Mouse (Mus musculus): ENCODE measurements around the gene Limch1. TPM values are rescaled to one million over a fixed set of nuclear protein-coding genes. Genes with fewer than 3 reads are reported as not detected.

Gene Limch1
- total RNA-seq, 1 experiment = 7.5 TPM

GRCm38 (mm10) chr5:66785995-66786620 lies 40.5 kb downstream of the Limch1 start:
- H3K36me3 ChIP-seq (ENCODE audit: control insufficient read depth, insufficient read depth, low read length, poor library complexity, severe bottlenecking) = no peaks in the 10 kb centered on the region
- no peak for DNase-seq (ENCODE audit: low read depth, low spot score)
- H3K9ac ChIP-seq (ENCODE audit: insufficient read depth, low read depth, low read length, poor library complexity, severe bottlenecking) = no peak overlapping the region
- TF ChIP-seq ZNF384 (IDR thresholded peaks at IDR 0.05; ENCODE audit: low read depth, low read length) = no peak
- TF ChIP-seq MAFK (IDR thresholded peaks at IDR 0.05; ENCODE audit: insufficient read depth, low read depth, low read length) = no peak
- TF ChIP-seq ZC3H11A (IDR thresholded peaks at IDR 0.05; ENCODE audit: borderline replicate concordance, low read depth, low read length) = no peak
- no peak for TF ChIP-seq CHD2 (IDR thresholded peaks at IDR 0.05; ENCODE audit: low read depth, low read length)
- no peak for TF ChIP-seq HCFC1 (IDR thresholded peaks at IDR 0.05; ENCODE audit: borderline replicate concordance, insufficient read depth, low read length)
- no peak overlapping the region for H3K27ac ChIP-seq (ENCODE audit: insufficient read depth, low read depth, low read length, poor library complexity, severe bottlenecking)
- in situ Hi-C loops (cut with MboI; ENCODE audit: low sequenced_read_pairs in 2 of 2, unreplicated experiment in 2 of 2) = no loop called here
- no peak overlapping the region for H3K4me3 ChIP-seq (ENCODE audit: insufficient read depth in 1 of 2, low read depth in 1 of 2, low read length in 2 of 2, poor library complexity in 1 of 2, severe bottlenecking in 1 of 2)
- H3K9me3 ChIP-seq (ENCODE audit: control insufficient read depth, insufficient read depth, low read depth, low read length) = no peaks in the 10 kb centered on the region
- no peaks in the 10 kb centered on the region for H3K4me1 ChIP-seq (ENCODE audit: control insufficient read depth in 2 of 2, insufficient read depth in 2 of 2, low read length in 2 of 2, poor library complexity in 1 of 2)

- H3K4me3 ChIP-seq (ENCODE audit: insufficient read depth in 1 of 2, low read depth in 1 of 2, low read length in 2 of 2, poor library complexity in 1 of 2, severe bottlenecking in 1 of 2) = no peak overlapping the region
- TF ChIP-seq ZNF384 (IDR thresholded peaks at IDR 0.05; ENCODE audit: low read depth, low read length) (no peak), HCFC1 (IDR thresholded peaks at IDR 0.05; ENCODE audit: borderline replicate concordance, insufficient read depth, low read length) (no peak), ZC3H11A (IDR thresholded peaks at IDR 0.05; ENCODE audit: borderline replicate concordance, low read depth, low read length) (no peak), MAFK (IDR thresholded peaks at IDR 0.05; ENCODE audit: insufficient read depth, low read depth, low read length) (no peak), CHD2 (IDR thresholded peaks at IDR 0.05; ENCODE audit: low read depth, low read length) (no peak)
- H3K9ac ChIP-seq (ENCODE audit: insufficient read depth, low read depth, low read length, poor library complexity, severe bottlenecking) = no peak overlapping the region
- in situ Hi-C loops (cut with MboI; ENCODE audit: low sequenced_read_pairs in 2 of 2, unreplicated experiment in 2 of 2) = no loop called here
- H3K4me1 ChIP-seq (ENCODE audit: control insufficient read depth in 2 of 2, insufficient read depth in 2 of 2, low read length in 2 of 2, poor library complexity in 1 of 2) = no peaks in the 10 kb centered on the region
- H3K9me3 ChIP-seq (ENCODE audit: control insufficient read depth, insufficient read depth, low read depth, low read length) = no peaks in the 10 kb centered on the region
- no peaks in the 10 kb centered on the region for H3K36me3 ChIP-seq (ENCODE audit: control insufficient read depth, insufficient read depth, low read length, poor library complexity, severe bottlenecking)
- no peak for DNase-seq (ENCODE audit: low read depth, low spot score)
- H3K27ac ChIP-seq (ENCODE audit: insufficient read depth, low read depth, low read length, poor library complexity, severe bottlenecking) = no peak overlapping the region
Measured at GRCm38 (mm10) chr5:66786621-66787061, 41.0 kb downstream of the Limch1 start.

DNA sequence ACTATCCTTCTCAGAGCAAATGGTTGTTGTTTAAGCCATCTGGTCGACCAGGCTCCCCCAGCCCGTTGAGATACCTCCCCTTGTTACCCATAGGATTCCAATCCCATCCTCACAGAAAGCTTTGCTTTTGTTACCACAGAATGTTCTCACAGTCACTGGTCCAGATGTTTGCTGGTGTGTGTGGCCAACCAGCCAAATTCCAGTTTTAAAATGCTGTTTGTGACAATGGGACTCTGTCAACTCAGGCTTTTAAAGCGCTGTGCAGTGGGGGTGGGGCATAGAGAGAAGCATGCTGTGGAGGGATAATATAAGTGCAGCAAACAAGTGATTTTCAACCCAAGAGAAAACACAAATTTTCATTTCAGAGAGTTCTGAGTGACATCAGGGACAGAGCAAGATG lies 43.4 kb downstream of the Limch1 start:
- in situ Hi-C loops (cut with MboI; ENCODE audit: low sequenced_read_pairs in 2 of 2, unreplicated experiment in 2 of 2) = no loop called here
- H3K36me3 ChIP-seq (ENCODE audit: control insufficient read depth, insufficient read depth, low read length, poor library complexity, severe bottlenecking) = no peaks in the 10 kb centered on the region
- H3K4me1 ChIP-seq (ENCODE audit: control insufficient read depth in 2 of 2, insufficient read depth in 2 of 2, low read length in 2 of 2, poor library complexity in 1 of 2) = no peaks in the 10 kb centered on the region
- no peak overlapping the region for H3K9ac ChIP-seq (ENCODE audit: insufficient read depth, low read depth, low read length, poor library complexity, severe bottlenecking)
- DNase-seq (ENCODE audit: low read depth, low spot score) = no peak
- no peaks in the 10 kb centered on the region for H3K9me3 ChIP-seq (ENCODE audit: control insufficient read depth, insufficient read depth, low read depth, low read length)
- no peak overlapping the region for H3K4me3 ChIP-seq (ENCODE audit: insufficient read depth in 1 of 2, low read depth in 1 of 2, low read length in 2 of 2, poor library complexity in 1 of 2, severe bottlenecking in 1 of 2)
- no peak for TF ChIP-seq ZC3H11A (IDR thresholded peaks at IDR 0.05; ENCODE audit: borderline replicate concordance, low read depth, low read length)
- no peak for TF ChIP-seq CHD2 (IDR thresholded peaks at IDR 0.05; ENCODE audit: low read depth, low read length)
- no peak for TF ChIP-seq HCFC1 (IDR thresholded peaks at IDR 0.05; ENCODE audit: borderline replicate concordance, insufficient read depth, low read length)
- H3K27ac ChIP-seq (ENCODE audit: insufficient read depth, low read depth, low read length, poor library complexity, severe bottlenecking) = no peak overlapping the region

- no peaks in the 10 kb centered on the region for H3K36me3 ChIP-seq (ENCODE audit: control insufficient read depth, insufficient read depth, low read length, poor library complexity, severe bottlenecking)
- DNase-seq (ENCODE audit: low read depth, low spot score) = no peak
- H3K9me3 ChIP-seq (ENCODE audit: control insufficient read depth, insufficient read depth, low read depth, low read length) = no peaks in the 10 kb centered on the region
- no peak overlapping the region for H3K27ac ChIP-seq (ENCODE audit: insufficient read depth, low read depth, low read length, poor library complexity, severe bottlenecking)
- H3K9ac ChIP-seq (ENCODE audit: insufficient read depth, low read depth, low read length, poor library complexity, severe bottlenecking) = no peak overlapping the region
- TF ChIP-seq HCFC1 (IDR thresholded peaks at IDR 0.05; ENCODE audit: borderline replicate concordance, insufficient read depth, low read length) (no peak), ZNF384 (IDR thresholded peaks at IDR 0.05; ENCODE audit: low read depth, low read length) (no peak), MAFK (IDR thresholded peaks at IDR 0.05; ENCODE audit: insufficient read depth, low read depth, low read length) (no peak), CHD2 (IDR thresholded peaks at IDR 0.05; ENCODE audit: low read depth, low read length) (no peak), ZC3H11A (IDR thresholded peaks at IDR 0.05; ENCODE audit: borderline replicate concordance, low read depth, low read length) (no peak)
- no peaks in the 10 kb centered on the region for H3K4me1 ChIP-seq (ENCODE audit: control insufficient read depth in 2 of 2, insufficient read depth in 2 of 2, low read length in 2 of 2, poor library complexity in 1 of 2)
- no peak overlapping the region for H3K4me3 ChIP-seq (ENCODE audit: insufficient read depth in 1 of 2, low read depth in 1 of 2, low read length in 2 of 2, poor library complexity in 1 of 2, severe bottlenecking in 1 of 2)
- in situ Hi-C loops (cut with MboI; ENCODE audit: low sequenced_read_pairs in 2 of 2, unreplicated experiment in 2 of 2) = no loop called here
Measured at GRCm38 (mm10) chr5:66791161-66791560, 45.5 kb downstream of the Limch1 start.

GRCm38 (mm10) chr5:66793251-66793650 lies 47.6 kb downstream of the Limch1 start:
- in situ Hi-C loops (cut with MboI; ENCODE audit: low sequenced_read_pairs in 2 of 2, unreplicated experiment in 2 of 2) = no loop called here
- H3K4me3 ChIP-seq (ENCODE audit: insufficient read depth in 1 of 2, low read depth in 1 of 2, low read length in 2 of 2, poor library complexity in 1 of 2, severe bottlenecking in 1 of 2) = no peak overlapping the region
- DNase-seq (ENCODE audit: low read depth, low spot score) = no peak
- H3K9ac ChIP-seq (ENCODE audit: insufficient read depth, low read depth, low read length, poor library complexity, severe bottlenecking) = no peak overlapping the region
- no peak overlapping the region for H3K27ac ChIP-seq (ENCODE audit: insufficient read depth, low read depth, low read length, poor library complexity, severe bottlenecking)
- H3K36me3 ChIP-seq (ENCODE audit: control insufficient read depth, insufficient read depth, low read length, poor library complexity, severe bottlenecking) = no peaks in the 10 kb centered on the region
- TF ChIP-seq MAFK (IDR thresholded peaks at IDR 0.05; ENCODE audit: insufficient read depth, low read depth, low read length) = no peak
- TF ChIP-seq ZNF384 (IDR thresholded peaks at IDR 0.05; ENCODE audit: low read depth, low read length) = no peak
- no peak for TF ChIP-seq ZC3H11A (IDR thresholded peaks at IDR 0.05; ENCODE audit: borderline replicate concordance, low read depth, low read length)
- no peak for TF ChIP-seq HCFC1 (IDR thresholded peaks at IDR 0.05; ENCODE audit: borderline replicate concordance, insufficient read depth, low read length)
- no peak for TF ChIP-seq CHD2 (IDR thresholded peaks at IDR 0.05; ENCODE audit: low read depth, low read length)
- H3K4me1 ChIP-seq (ENCODE audit: control insufficient read depth in 2 of 2, insufficient read depth in 2 of 2, low read length in 2 of 2, poor library complexity in 1 of 2) = no peaks in the 10 kb centered on the region
- no peaks in the 10 kb centered on the region for H3K9me3 ChIP-seq (ENCODE audit: control insufficient read depth, insufficient read depth, low read depth, low read length)
